Mouse (Mus musculus) megakaryocyte, embryonic 14.5 days (primary cell): ENCODE data around the gene Nmi.

Experiments
- FLI1 ChIP-seq: IDR thresholded peaks from 2 replicates; pipeline ENCODE4 v1.6.1; 2012; ENCODE audit warnings: low read length, inconsistent platforms, mixed read lengths
- GATA1 ChIP-seq: IDR thresholded peaks from 3 replicates; pipeline ENCODE4 v1.6.1; 2012; ENCODE audit warnings: mixed read lengths, low read length, inconsistent platforms, borderline replicate concordance

- TF ChIP-seq FLI1 (no peak), GATA1 (no peak)
These were observed 58.8 kb downstream of the Nmi start for GRCm38 (mm10) chr2:51914532-51914931.
